ENCODE assay signal across 9 mouse cellular contexts in genomic region chr2:106889297-106890000, GRCm38 (mm10).
DNase-seq lines count a peak whose midpoint lies in the region; ATAC-seq and TF ChIP-seq lines count a peak whose summit lies in the region.
"Had no signal": no experiment of that assay in that cellular context is flagged by ENCODE, and none has a peak within 500 bp of the region (broad histone marks: within the 10 kb centered on the region; RNA-seq: fewer than 3 reads in every experiment).

No protein-coding gene starts in this region.

- H3K4me1 ChIP-seq in liver, adult 2 months (ENCODE audit: control insufficient read depth, insufficient read depth, low read length), result no peaks in the 10 kb centered on the region
- no peaks in the 10 kb centered on the region for H3K4me1 ChIP-seq in liver, embryonic 11.5 days (replicated peaks; ENCODE audit: control insufficient read depth, insufficient read depth, low read length)
- peaks cover 7% of the 10 kb centered on the region; the same call in 1 of the 2 replicates for H3K4me1 ChIP-seq in heart, embryonic 11.5 days (ENCODE audit: control insufficient read depth, insufficient read depth, low read length)

- DNase-seq in liver, adult 2 months (ENCODE audit: extremely low read depth, low read depth, low spot score), result peak; percentile 51
- no peak for DNase-seq in liver, embryonic 11.5 days (ENCODE audit: low spot score)
- peak; percentile 23 to 40 for DNase-seq in cerebellum, postnatal 36 days
- peak; percentile 57 to 69 for DNase-seq in kidney, postnatal 4 days
- peak; percentile 33 for DNase-seq in retina, postnatal 7 days (ENCODE audit: low read depth, low spot score)
- DNase-seq in frontal cortex, postnatal 10 days (ENCODE audit: low spot score in 2 of 2), result no peak
- no peak for DNase-seq in yolk sac, embryonic 10.5 days (ENCODE audit: low spot score)

- no peak overlapping the region for H3K27ac ChIP-seq in liver, adult 2 months (replicated peaks; ENCODE audit: insufficient read depth, low read depth, low read length)
- no peak overlapping the region for H3K27ac ChIP-seq in liver, embryonic 11.5 days (ENCODE audit: low read depth, low read length)
- H3K27ac ChIP-seq in heart, embryonic 11.5 days (ENCODE audit: low read depth, low read length), result peak overlapping the region; percentile 36; the same call in 1 of the 2 replicates
- H3K27ac ChIP-seq: hindbrain, embryonic 15.5 days had no signal

- no peaks in the 10 kb centered on the region for H3K27me3 ChIP-seq in liver, adult 2 months (ENCODE audit: control insufficient read depth, insufficient read depth, low read length)
- no peaks in the 10 kb centered on the region for H3K27me3 ChIP-seq in liver, embryonic 11.5 days (replicated peaks; ENCODE audit: control insufficient read depth, insufficient read depth, low read length)
- no peaks in the 10 kb centered on the region for H3K27me3 ChIP-seq in heart, embryonic 11.5 days (ENCODE audit: control insufficient read depth, insufficient read depth, low read length)
- H3K27me3 ChIP-seq: hindbrain, embryonic 15.5 days had no signal

- H3K36me3 ChIP-seq in liver, adult 2 months (ENCODE audit: control insufficient read depth, insufficient read depth, low read length), result no peaks in the 10 kb centered on the region
- no peaks in the 10 kb centered on the region for H3K36me3 ChIP-seq in liver, embryonic 11.5 days (ENCODE audit: control insufficient read depth, insufficient read depth, low read length)
- no peaks in the 10 kb centered on the region for H3K36me3 ChIP-seq in heart, embryonic 11.5 days (ENCODE audit: control insufficient read depth, insufficient read depth, low read length)
- H3K36me3 ChIP-seq: hindbrain, embryonic 15.5 days had no signal

- no peak overlapping the region for H3K4me2 ChIP-seq in liver, embryonic 11.5 days
- no peak overlapping the region for H3K4me2 ChIP-seq in heart, embryonic 11.5 days
- H3K4me2 ChIP-seq: hindbrain, embryonic 15.5 days had no signal

- H3K9me3 ChIP-seq in liver, embryonic 11.5 days (ENCODE audit: control insufficient read depth, low read length), result no peaks in the 10 kb centered on the region
- H3K9me3 ChIP-seq in heart, embryonic 11.5 days (replicated peaks; ENCODE audit: control insufficient read depth, low read length), result no peaks in the 10 kb centered on the region
- H3K9me3 ChIP-seq: hindbrain, embryonic 15.5 days had no signal

- H3K9ac ChIP-seq in liver, adult 2 months (ENCODE audit: low read depth, low read length), result no peak overlapping the region
- no peak overlapping the region for H3K9ac ChIP-seq in liver, embryonic 11.5 days (ENCODE audit: low read depth, low read length)
- no peak overlapping the region for H3K9ac ChIP-seq in heart, embryonic 11.5 days (ENCODE audit: low read depth, low read length)
- H3K9ac ChIP-seq: hindbrain, embryonic 15.5 days had no signal

- TF ChIP-seq POLR2A in liver, adult 2 months (IDR thresholded peaks at IDR 0.05; ENCODE audit: extremely low read depth, insufficient read depth, low read length), result no peak

- no peak for ATAC-seq in liver, embryonic 11.5 days (replicated peaks; ENCODE audit: low FRiP score)
- 0 out of 2 replicates have a peak, but pooled peaks have one; percentile 35 for ATAC-seq in heart, embryonic 11.5 days (replicated peaks; ENCODE audit: insufficient number of reproducible peaks, low FRiP score, low TSS enrichment)

- H3K79me2 ChIP-seq in liver, adult 2 months (ENCODE audit: control insufficient read depth, insufficient read depth, low read length), result no peaks in the 10 kb centered on the region

- no peak for TF ChIP-seq CTCF in liver, adult 2 months (IDR thresholded peaks at IDR 0.05; ENCODE audit: low read depth, low read length)

- WGBS in liver, adult 2 months, result 21% methylated on average over 3 of the region's 3 CpGs
- WGBS in liver, embryonic 11.5 days, result 41% methylated on average over 3 of the region's 3 CpGs
- WGBS in heart, embryonic 11.5 days (ENCODE audit: insufficient replicate concordance), result 19% methylated on average over 3 of the region's 3 CpGs

- no peak overlapping the region for H3K4me3 ChIP-seq in liver, adult 2 months (ENCODE audit: insufficient read depth, low read depth, low read length)
- H3K4me3 ChIP-seq in liver, embryonic 11.5 days (ENCODE audit: low read depth, low read length), result no peak overlapping the region
- no peak overlapping the region for H3K4me3 ChIP-seq in heart, embryonic 11.5 days (ENCODE audit: low read depth, low read length)
- H3K4me3 ChIP-seq: hindbrain, embryonic 15.5 days had no signal

Comparison
In these comparisons a context has a peak if more than half of its experiments do, and no peak if none do; other contexts are left out.
1. DNase-seq: peak in liver, adult 2 months (single experiment), cerebellum, postnatal 36 days (2 of 2), kidney, postnatal 4 days (2 of 2) and retina, postnatal 7 days (single experiment); none in liver, embryonic 11.5 days (single experiment), frontal cortex, postnatal 10 days (0 of 2) and yolk sac, embryonic 10.5 days (single experiment).